ENCODE assay signal across 9 mouse cellular contexts in the genomic region with DNA sequence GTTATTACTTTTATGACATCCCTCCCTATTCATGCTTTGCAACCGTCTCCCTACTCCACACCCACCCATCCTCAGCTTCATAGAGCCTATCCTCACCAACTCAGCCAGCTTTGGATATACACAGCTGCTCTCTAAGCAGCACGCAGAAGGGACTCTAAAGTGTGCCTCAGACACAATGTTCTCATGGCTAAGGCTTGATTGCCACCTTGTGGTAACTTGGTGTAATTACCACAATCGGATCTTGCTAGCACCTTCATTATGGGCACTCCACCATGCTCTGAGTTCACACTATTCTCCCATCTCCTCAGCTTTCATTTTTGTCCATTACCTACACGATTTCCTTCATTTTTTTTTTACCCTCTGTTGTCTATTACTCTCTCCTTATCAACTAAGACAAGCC. TPM values are rescaled to one million over a fixed set of nuclear protein-coding genes. Genes with fewer than 3 reads are reported as not detected.
DNase-seq lines count a peak whose midpoint lies in the region; ATAC-seq and TF ChIP-seq lines count a peak whose summit lies in the region.
"Had no signal": no experiment of that assay in that cellular context is flagged by ENCODE, and none has a peak within 500 bp of the region (broad histone marks: within the 10 kb centered on the region; RNA-seq: fewer than 3 reads in every experiment).

No protein-coding gene starts in this region.

- H3K27ac ChIP-seq in CH12.LX (ENCODE audit: insufficient read depth, low read depth), result no peak overlapping the region
- no peak overlapping the region for H3K27ac ChIP-seq in embryonic facial prominence, embryonic 11.5 days (replicated peaks; ENCODE audit: low read depth, low read length)
- no peak overlapping the region for H3K27ac ChIP-seq in liver, embryonic 16.5 days (ENCODE audit: low read length)
- H3K27ac ChIP-seq in neural tube, embryonic 14.5 days (ENCODE audit: low read depth, low read length), result no peak overlapping the region

- TF ChIP-seq POLR2A in CH12.LX (IDR thresholded peaks at IDR 0.05; ENCODE audit: low read depth, low read length), result no peak

- no peaks in the 10 kb centered on the region for H3K36me3 ChIP-seq in CH12.LX (replicated peaks in 1 of 2; ENCODE audit: control insufficient read depth in 1 of 2, insufficient read depth in 1 of 2, low read length in 1 of 2)
- no peaks in the 10 kb centered on the region for H3K36me3 ChIP-seq in embryonic facial prominence, embryonic 11.5 days (replicated peaks; ENCODE audit: control insufficient read depth, insufficient read depth, low read depth, low read length)
- no peaks in the 10 kb centered on the region for H3K36me3 ChIP-seq in liver, embryonic 16.5 days (ENCODE audit: control insufficient read depth, insufficient read depth)
- no peaks in the 10 kb centered on the region for H3K36me3 ChIP-seq in neural tube, embryonic 14.5 days (ENCODE audit: control insufficient read depth, insufficient read depth, low read length)

- peak; percentile 59; the same call in 1 of the 2 replicates for ATAC-seq in embryonic facial prominence, embryonic 11.5 days (replicated peaks; ENCODE audit: insufficient number of reproducible peaks, low FRiP score, low TSS enrichment, low read depth)
- peak; percentile 35; the same call in 1 of the 2 replicates for ATAC-seq in liver, embryonic 16.5 days (ENCODE audit: low read depth)
- peak; percentile 95 for ATAC-seq in neural tube, embryonic 14.5 days (ENCODE audit: low read depth)

- no peaks in the 10 kb centered on the region for H3K79me2 ChIP-seq in CH12.LX (replicated peaks; ENCODE audit: control insufficient read depth, extremely low read depth, insufficient read depth, poor library complexity, severe bottlenecking)

- no peaks in the 10 kb centered on the region for H3K9me3 ChIP-seq in CH12.LX (replicated peaks; ENCODE audit: low read length)
- no peaks in the 10 kb centered on the region for H3K9me3 ChIP-seq in embryonic facial prominence, embryonic 11.5 days (replicated peaks; ENCODE audit: control insufficient read depth, low read length)
- H3K9me3 ChIP-seq in liver, embryonic 16.5 days (replicated peaks; ENCODE audit: control insufficient read depth, low read length), result no peaks in the 10 kb centered on the region
- H3K9me3 ChIP-seq in neural tube, embryonic 14.5 days (ENCODE audit: control insufficient read depth, low read length), result no peaks in the 10 kb centered on the region

- no peak overlapping the region for H3K4me3 ChIP-seq in CH12.LX (replicated peaks in 1 of 3; ENCODE audit: low read depth in 2 of 3, low read length in 2 of 3, poor library complexity in 1 of 3)
- no peak overlapping the region for H3K4me3 ChIP-seq in embryonic facial prominence, embryonic 11.5 days (ENCODE audit: low read depth, low read length)
- no peak overlapping the region for H3K4me3 ChIP-seq in liver, embryonic 16.5 days (ENCODE audit: low read depth, low read length)
- H3K4me3 ChIP-seq in neural tube, embryonic 14.5 days (ENCODE audit: low read depth, low read length), result no peak overlapping the region

- in situ Hi-C loops in CH12.LX (cut with MboI; ENCODE audit: low pct_ligation_motif_present, low pct_unique_long_range_greater_than_20kb, low sequenced_read_pairs), result loop anchor here (10.0 kb wide), 2 partner anchors 129 to 359 kb away; no protein-coding TSS in a partner anchor

- dilution Hi-C loops in CH12.LX (cut with MboI; ENCODE audit: extremely low pct_ligation_motif_present, extremely low pct_unique_long_range_greater_than_20kb, low sequenced_read_pairs), result no loop called here

- no peak for TF ChIP-seq EP300 in CH12.LX (IDR thresholded peaks at IDR 0.05; ENCODE audit: low read length)

- WGBS in embryonic facial prominence, embryonic 11.5 days, result under 1% methylated on average over 4 of the region's 4 CpGs
- 0% methylated on average over 4 of the region's 4 CpGs for WGBS in liver, embryonic 16.5 days (ENCODE audit: insufficient replicate concordance)
- WGBS in neural tube, embryonic 14.5 days, result 2% methylated on average over 4 of the region's 4 CpGs

- H3K9ac ChIP-seq in CH12.LX (ENCODE audit: insufficient read depth, low read depth), result peak overlapping the region; percentile 33; the same call in 1 of the 2 replicates
- no peak overlapping the region for H3K9ac ChIP-seq in embryonic facial prominence, embryonic 11.5 days (replicated peaks; ENCODE audit: low read length)
- no peak overlapping the region for H3K9ac ChIP-seq in liver, embryonic 16.5 days (ENCODE audit: low read depth, low read length)
- no peak overlapping the region for H3K9ac ChIP-seq in neural tube, embryonic 14.5 days (replicated peaks; ENCODE audit: low read depth, low read length)

- DNase-seq in CH12.LX (ENCODE audit: extremely low read depth), result peak; percentile 86
- peak; percentile 59 for DNase-seq in adrenal gland, postnatal 14 days
- peak; percentile 90 for DNase-seq in embryonic facial prominence, embryonic 11.5 days (ENCODE audit: low spot score)
- DNase-seq in heart, postnatal 36 days, result peak; percentile 34 to 38
- DNase-seq in kidney, postnatal 4 days, result peak; percentile 21 to 51
- DNase-seq in thymus, postnatal 36 days, result peak; percentile 4 to 14

- peak overlapping the region; percentile 50; the same call in 1 of the 2 replicates for H3K4me2 ChIP-seq in CH12.LX (ENCODE audit: insufficient read depth, low read depth, poor library complexity, severe bottlenecking)
- no peak overlapping the region for H3K4me2 ChIP-seq in embryonic facial prominence, embryonic 11.5 days (ENCODE audit: low read depth, low read length)
- no peak overlapping the region for H3K4me2 ChIP-seq in liver, embryonic 16.5 days (ENCODE audit: low read depth, low read length)
- H3K4me2 ChIP-seq in neural tube, embryonic 14.5 days (ENCODE audit: low read depth, low read length), result no peak overlapping the region

- intact Hi-C loops in heart, postnatal 36 days (cut with DNase I), result loop anchor here (1.0 to 2.0 kb wide), 2 partner anchors 132 to 363 kb away; no protein-coding TSS in a partner anchor

- peaks cover 0 to 4% of the 10 kb centered on the region in 2 experiments; a peak in 2 of 4 replicates for H3K4me1 ChIP-seq in CH12.LX (ENCODE audit: control insufficient read depth in 1 of 2, insufficient read depth in 2 of 2)
- no peaks in the 10 kb centered on the region for H3K4me1 ChIP-seq in embryonic facial prominence, embryonic 11.5 days (ENCODE audit: control insufficient read depth, insufficient read depth, low read length)
- no peaks in the 10 kb centered on the region for H3K4me1 ChIP-seq in liver, embryonic 16.5 days (ENCODE audit: control insufficient read depth, low read depth, low read length)
- no peaks in the 10 kb centered on the region for H3K4me1 ChIP-seq in neural tube, embryonic 14.5 days (ENCODE audit: control insufficient read depth, insufficient read depth, low read length)

- peak; percentile 85 to 93 for TF ChIP-seq CTCF in CH12.LX (conservative IDR thresholded peaks at IDR 0.05 in 1 of 2, IDR thresholded peaks at IDR 0.05 in 1 of 2; ENCODE audit: low read depth in 2 of 2, low read length in 2 of 2)

- no peaks in the 10 kb centered on the region for H3K27me3 ChIP-seq in CH12.LX (replicated peaks)
- H3K27me3 ChIP-seq in embryonic facial prominence, embryonic 11.5 days (ENCODE audit: control insufficient read depth, insufficient read depth, low read length), result no peaks in the 10 kb centered on the region
- H3K27me3 ChIP-seq in liver, embryonic 16.5 days (ENCODE audit: control insufficient read depth, insufficient read depth, low read depth, low read length), result no peaks in the 10 kb centered on the region
- no peaks in the 10 kb centered on the region for H3K27me3 ChIP-seq in neural tube, embryonic 14.5 days (ENCODE audit: control insufficient read depth, insufficient read depth, low read length)

- TF ChIP-seq RAD21 in CH12.LX (IDR thresholded peaks at IDR 0.05; ENCODE audit: low read depth, low read length), result peak; percentile 93

TF ChIP-seq in CH12.LX, 34 proteins besides CTCF, POLR2A, EP300 and RAD21 (continues in another document):
- peak; percentile 93 for TF ChIP-seq SMC3 (IDR thresholded peaks at IDR 0.05; ENCODE audit: low read depth, low read length)
- TF ChIP-seq USF2 (conservative IDR thresholded peaks at IDR 0.05; ENCODE audit: low read depth, low read length), result no peak
- peak; percentile 44 for TF ChIP-seq ZC3H11A (IDR thresholded peaks at IDR 0.05; ENCODE audit: low read depth, low read length)
- 0 out of 2 replicates have a peak, but pooled peaks have one; percentile 34 for TF ChIP-seq SIN3A (IDR thresholded peaks at IDR 0.05; ENCODE audit: low read length)
- TF ChIP-seq MAX (IDR thresholded peaks at IDR 0.05; ENCODE audit: low read length), result 0 out of 2 replicates have a peak, but pooled peaks have one; percentile 26
- no peak for TF ChIP-seq MXI1 (IDR thresholded peaks at IDR 0.05; ENCODE audit: low read depth, low read length)
- TF ChIP-seq IRF4 (IDR thresholded peaks at IDR 0.05; ENCODE audit: low read depth, low read length), result no peak

RNA-seq across cellular contexts. Expression of gene Tchhl1, which starts 25.4 kb away (rescaled TPM):
- total RNA-seq in CH12.LX (2012; rRNA removed) (not detected in 2 replicates), CH12.LX (2014; rRNA removed) (not detected in 2 replicates)
- polyA plus RNA-seq in CH12.LX (2012; ENCODE audit: insufficient read length, low read depth), result not detected in 2 replicates
- total RNA-seq in adrenal gland, postnatal 14 days (2021), result 0.15 TPM in 1 of 2 replicates, not detected in the other
- polyA plus RNA-seq in embryonic facial prominence, embryonic 11.5 days (2014; fragmentation: Nextera tagmentation; extraction: Ambion mirVana), result 0.13 TPM in 1 of 2 replicates, not detected in the other
- total RNA-seq in heart, postnatal 36 days (2021), result not detected
- polyA plus RNA-seq in liver, embryonic 16.5 days (2015; fragmentation: Nextera tagmentation; extraction: Ambion mirVana), result not detected in 2 replicates
- polyA plus RNA-seq in neural tube, embryonic 14.5 days (2014; fragmentation: Nextera tagmentation; extraction: Ambion mirVana), result 0.13 TPM in 1 of 2 replicates, not detected in the other
- polyA plus RNA-seq: large intestine, adult 2 months had no signal

RNA-seq across cellular contexts. Expression of gene S100a11, which starts 26.3 kb away (rescaled TPM):
- total RNA-seq in CH12.LX (2012; rRNA removed) (33.4 and 47.2 TPM in 2 replicates), CH12.LX (2014; rRNA removed) (68.9 and 75.2 TPM in 2 replicates)
- polyA plus RNA-seq in CH12.LX (2012; ENCODE audit: insufficient read length, low read depth), result 448 and 468 TPM in 2 replicates
- total RNA-seq in adrenal gland, postnatal 14 days (2021), result 217 and 219 TPM in 2 replicates
- polyA plus RNA-seq in embryonic facial prominence, embryonic 11.5 days (2014; fragmentation: Nextera tagmentation; extraction: Ambion mirVana), result 525 TPM in 2 replicates
- 10 to 100 TPM; 75.4 to 89.0 TPM for total RNA-seq in heart, postnatal 36 days (2021)
- 195 and 219 TPM in 2 replicates for polyA plus RNA-seq in liver, embryonic 16.5 days (2015; fragmentation: Nextera tagmentation; extraction: Ambion mirVana)
- polyA plus RNA-seq in neural tube, embryonic 14.5 days (2014; fragmentation: Nextera tagmentation; extraction: Ambion mirVana), result 104 and 220 TPM in 2 replicates

RNA-seq across cellular contexts. Expression of gene Tchh, which starts 51.9 kb away (rescaled TPM):
- total RNA-seq in CH12.LX (2012; rRNA removed) (not detected in 2 replicates), CH12.LX (2014; rRNA removed) (not detected in 2 replicates)
- polyA plus RNA-seq in CH12.LX (2012; ENCODE audit: insufficient read length, low read depth), result not detected in 2 replicates
- total RNA-seq in adrenal gland, postnatal 14 days (2021), result 0.34 and 0.37 TPM in 2 replicates
- 0.42 TPM in 2 replicates for polyA plus RNA-seq in embryonic facial prominence, embryonic 11.5 days (2014; fragmentation: Nextera tagmentation; extraction: Ambion mirVana)
- under 1 TPM; 0.05 to 0.08 TPM for total RNA-seq in heart, postnatal 36 days (2021)
- 0.05 TPM in 2 replicates for polyA plus RNA-seq in liver, embryonic 16.5 days (2015; fragmentation: Nextera tagmentation; extraction: Ambion mirVana)
- polyA plus RNA-seq in neural tube, embryonic 14.5 days (2014; fragmentation: Nextera tagmentation; extraction: Ambion mirVana), result 1.3 and 1.4 TPM in 2 replicates

Comparison
In these comparisons a context has a peak if more than half of its experiments do, and no peak if none do; other contexts are left out.
1. DNase-seq: peak in every context shown above with its lines; median percentile 90 in embryonic facial prominence, embryonic 11.5 days; 86 in CH12.LX; 59 in adrenal gland, postnatal 14 days; 36 in heart, postnatal 36 days; 36 in kidney, postnatal 4 days; 9 in thymus, postnatal 36 days.
2. ATAC-seq: peak in every context shown above with its lines; median percentile 95 in neural tube, embryonic 14.5 days; 59 in embryonic facial prominence, embryonic 11.5 days; 35 in liver, embryonic 16.5 days.